Mouse (Mus musculus): ENCODE data around the gene Ctcfl.

DNA sequence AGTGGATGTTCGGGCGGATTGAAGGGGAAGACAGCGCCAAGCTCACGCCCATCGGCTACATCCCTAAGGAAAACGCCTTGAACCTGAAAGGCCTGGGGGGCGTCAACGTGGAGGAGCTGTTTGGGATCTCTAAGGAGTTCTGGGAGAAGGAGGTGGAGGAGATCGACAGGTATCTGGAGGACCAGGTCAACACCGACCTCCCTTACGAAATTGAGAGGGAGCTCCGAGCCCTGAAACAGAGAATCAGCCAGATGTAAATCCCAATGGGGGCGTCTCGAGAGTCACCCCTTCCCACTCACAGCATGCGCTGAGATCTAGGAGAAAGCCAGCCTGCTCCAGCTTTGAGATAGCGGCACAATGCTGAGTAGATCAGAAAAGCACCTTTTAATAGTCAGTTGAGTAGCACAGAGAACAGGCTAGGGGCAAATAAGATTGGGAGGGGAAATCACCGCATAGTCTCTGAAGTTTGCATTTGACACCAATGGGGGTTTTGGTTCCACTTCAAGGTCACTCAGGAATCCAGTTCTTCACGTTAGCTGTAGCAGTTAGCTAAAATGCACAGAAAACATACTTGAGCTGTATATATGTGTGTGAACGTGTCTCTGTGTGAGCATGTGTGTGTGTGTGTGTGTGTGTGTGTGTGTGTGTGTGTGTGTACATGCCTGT lies 39.2 kb upstream of the Ctcfl start:
- TF ChIP-seq HCFC1 (IDR thresholded peaks at IDR 0.05; ENCODE audit: low read depth, low read length), result no peak
- TF ChIP-seq CTCF (IDR thresholded peaks at IDR 0.05 in 2 of 3, conservative IDR thresholded peaks at IDR 0.05 in 1 of 3; ENCODE audit: control insufficient read depth in 1 of 3, insufficient read depth in 1 of 3, low read depth in 2 of 3, low read length in 3 of 3, poor library complexity in 1 of 3, severe bottlenecking in 1 of 3), result no peak
- no peak for TF ChIP-seq USF2 (IDR thresholded peaks at IDR 0.05; ENCODE audit: borderline replicate concordance in 1 of 2, insufficient read depth in 1 of 2, low read depth in 1 of 2, low read length in 2 of 2)
- TF ChIP-seq CHD2 (IDR thresholded peaks at IDR 0.05; ENCODE audit: low read length), result no peak
- no peak for TF ChIP-seq NELFE (IDR thresholded peaks at IDR 0.05; ENCODE audit: low read depth, low read length)
- no peak for TF ChIP-seq POLR2A (IDR thresholded peaks at IDR 0.05; ENCODE audit: control insufficient read depth in 1 of 2, insufficient read depth in 1 of 2, low read depth in 1 of 2, low read length in 2 of 2, poor library complexity in 1 of 2)
- no peak for TF ChIP-seq MEF2A (IDR thresholded peaks at IDR 0.05; ENCODE audit: extremely low read depth, insufficient replicate concordance, low read depth, low read length, poor library complexity, severe bottlenecking)
- TF ChIP-seq ZC3H11A (IDR thresholded peaks at IDR 0.05; ENCODE audit: low read depth, low read length), result no peak
- TF ChIP-seq CHD1 (IDR thresholded peaks at IDR 0.05; ENCODE audit: low read depth, low read length), result no peak
- no peak for TF ChIP-seq BHLHE40 (IDR thresholded peaks at IDR 0.05; ENCODE audit: borderline replicate concordance, low read depth, low read length)
- TF ChIP-seq RCOR1 (IDR thresholded peaks at IDR 0.05; ENCODE audit: low read depth, low read length), result no peak

All from MEL (cell line).